Mouse (Mus musculus): Measurements from ENCODE around the gene Mrpl43. TPM values are rescaled to one million over a fixed set of nuclear protein-coding genes. Genes with fewer than 3 reads are reported as not detected.

Mrpl43 gene
- polyA plus RNA-seq, 1 experiment: 43.4 TPM

DNA sequence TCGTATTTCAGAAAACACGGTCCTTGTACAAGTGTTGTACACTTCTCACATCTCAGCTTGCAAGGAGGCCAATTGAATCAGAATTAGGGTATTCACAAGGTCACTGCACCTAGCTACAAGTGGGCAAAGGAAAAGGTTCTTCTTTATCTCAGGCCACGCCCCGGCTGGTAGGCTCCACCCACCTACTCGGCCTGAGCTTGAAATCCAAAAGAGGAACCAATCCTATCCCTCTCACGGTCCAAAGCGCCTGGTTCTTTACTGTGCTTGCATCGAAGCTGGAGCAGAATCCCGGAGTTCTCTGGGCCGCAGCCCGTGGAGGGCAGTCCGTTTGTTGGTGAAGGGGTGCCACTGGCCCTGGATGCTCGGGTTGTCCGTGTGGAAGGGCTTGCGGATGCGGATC lies 798 bp downstream of the Mrpl43 start, which contains the start of gene Twnk:
Gene Twnk (plus strand): TSS at position 220 of the 400 bp plus-strand sequence.
- Histone ChIP-seq H3K4me3 (ENCODE audit: control insufficient read depth, low read depth, low read length) (peak within 1 kb of the TSS; percentile 95), H3K36me3 (ENCODE audit: control insufficient read depth, insufficient read depth, low read length) (no peaks in the 10 kb centered on the region), H3K27me3 (ENCODE audit: control insufficient read depth, insufficient read depth, low read length) (no peaks in the 10 kb centered on the region), H3K27ac (ENCODE audit: control insufficient read depth, insufficient read depth, low read depth, low read length) (peak within 1 kb of the TSS; percentile 98), H3K4me1 (ENCODE audit: control insufficient read depth, insufficient read depth, low read length) (peaks cover 11% of the 10 kb centered on the region)
- TF ChIP-seq CTCF (IDR thresholded peaks at IDR 0.05; ENCODE audit: control insufficient read depth, insufficient read depth, insufficient replicate concordance, low read depth, low read length): no peak
- TF ChIP-seq POLR2A (IDR thresholded peaks at IDR 0.05; ENCODE audit: control insufficient read depth, low read depth, low read length): no peak

DNA sequence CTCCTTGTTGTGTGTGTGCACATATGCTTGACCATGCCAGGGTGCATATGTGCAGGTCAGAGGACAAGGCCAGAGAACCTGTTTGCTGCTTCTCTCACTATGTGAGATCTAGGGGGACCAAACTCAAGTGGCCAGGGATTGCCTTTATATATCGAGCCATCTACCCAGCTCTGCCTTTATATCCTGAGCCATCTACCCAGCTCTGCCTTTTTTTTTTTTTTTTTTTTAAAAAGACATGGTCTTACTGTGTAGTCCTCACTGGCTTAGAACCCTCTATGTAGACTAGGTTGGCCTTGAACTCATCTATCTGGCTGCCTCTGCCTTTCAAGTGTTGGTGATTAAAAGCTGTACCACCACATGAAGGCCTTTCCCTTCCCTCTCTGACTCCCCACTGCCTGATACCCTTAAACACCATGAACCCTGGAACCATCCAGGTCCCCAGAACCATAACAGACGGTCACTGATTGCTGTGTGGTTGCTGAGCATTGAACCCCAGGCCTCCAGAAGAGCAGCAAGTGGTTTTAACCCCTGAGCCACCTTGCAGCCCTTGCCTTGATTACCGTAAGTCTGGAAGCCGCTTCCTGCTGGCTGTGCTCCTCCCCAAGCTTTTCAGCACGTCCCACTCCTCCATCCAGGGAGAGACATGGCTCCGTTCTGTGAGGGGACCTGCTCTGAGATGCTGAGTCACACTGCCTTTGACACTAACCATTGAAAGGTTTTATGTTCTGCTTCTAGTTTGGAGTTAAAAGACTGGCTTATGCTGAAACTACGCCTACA lies 2.3 kb downstream of the Mrpl43 start:
- no peaks in the 10 kb centered on the region for H3K36me3 ChIP-seq (ENCODE audit: control insufficient read depth, insufficient read depth, low read length)
- TF ChIP-seq POLR2A (IDR thresholded peaks at IDR 0.05; ENCODE audit: control insufficient read depth, low read depth, low read length) (no peak), CTCF (IDR thresholded peaks at IDR 0.05; ENCODE audit: control insufficient read depth, insufficient read depth, insufficient replicate concordance, low read depth, low read length) (no peak)
- H3K4me3 ChIP-seq (ENCODE audit: control insufficient read depth, low read depth, low read length): no peak overlapping the region
- H3K27me3 ChIP-seq (ENCODE audit: control insufficient read depth, insufficient read depth, low read length): no peaks in the 10 kb centered on the region
- no peak overlapping the region for H3K27ac ChIP-seq (ENCODE audit: control insufficient read depth, insufficient read depth, low read depth, low read length)
- H3K4me1 ChIP-seq (ENCODE audit: control insufficient read depth, insufficient read depth, low read length): peaks cover 11% of the 10 kb centered on the region

GRCm38 (mm10) chr19:45002301-45002700 lies 3.9 kb downstream of the Mrpl43 start:
- no peak overlapping the region for H3K4me3 ChIP-seq (ENCODE audit: control insufficient read depth, low read depth, low read length)
- TF ChIP-seq CTCF (IDR thresholded peaks at IDR 0.05; ENCODE audit: control insufficient read depth, insufficient read depth, insufficient replicate concordance, low read depth, low read length): no peak
- no peak overlapping the region for H3K27ac ChIP-seq (ENCODE audit: control insufficient read depth, insufficient read depth, low read depth, low read length)
- H3K4me1 ChIP-seq (ENCODE audit: control insufficient read depth, insufficient read depth, low read length): peaks cover 5% of the 10 kb centered on the region
- H3K36me3 ChIP-seq (ENCODE audit: control insufficient read depth, insufficient read depth, low read length): no peaks in the 10 kb centered on the region
- H3K27me3 ChIP-seq (ENCODE audit: control insufficient read depth, insufficient read depth, low read length): no peaks in the 10 kb centered on the region

DNA sequence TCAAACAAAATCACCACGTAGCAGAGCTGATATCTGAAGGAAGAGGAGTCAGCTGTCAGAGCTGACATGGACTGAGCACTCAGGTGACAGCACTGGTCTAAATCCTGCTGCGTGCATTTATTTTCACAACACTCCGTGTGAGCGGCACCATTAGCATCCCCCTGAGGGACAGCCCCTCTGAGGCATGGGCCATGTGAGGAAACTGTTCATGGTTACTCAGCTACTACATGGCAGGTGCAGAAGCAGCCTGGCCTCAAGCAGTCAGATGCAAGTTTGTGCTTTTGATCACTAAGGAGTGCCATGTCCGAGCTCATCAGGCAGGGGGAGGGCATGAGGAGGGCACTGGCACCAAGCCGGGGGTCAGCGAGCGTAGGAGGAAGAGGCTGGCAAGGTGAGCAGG lies 6.6 kb downstream of the Mrpl43 start:
- H3K27ac ChIP-seq (ENCODE audit: control insufficient read depth, insufficient read depth, low read depth, low read length): no peak overlapping the region
- no peak overlapping the region for H3K4me3 ChIP-seq (ENCODE audit: control insufficient read depth, low read depth, low read length)
- H3K4me1 ChIP-seq (ENCODE audit: control insufficient read depth, insufficient read depth, low read length): no peaks in the 10 kb centered on the region
- no peaks in the 10 kb centered on the region for H3K36me3 ChIP-seq (ENCODE audit: control insufficient read depth, insufficient read depth, low read length)
- H3K27me3 ChIP-seq (ENCODE audit: control insufficient read depth, insufficient read depth, low read length): no peaks in the 10 kb centered on the region
- TF ChIP-seq POLR2A (IDR thresholded peaks at IDR 0.05; ENCODE audit: control insufficient read depth, low read depth, low read length) (no peak), CTCF (IDR thresholded peaks at IDR 0.05; ENCODE audit: control insufficient read depth, insufficient read depth, insufficient replicate concordance, low read depth, low read length) (no peak)

- H3K36me3 ChIP-seq (ENCODE audit: control insufficient read depth, insufficient read depth, low read length): no peaks in the 10 kb centered on the region
- no peak for TF ChIP-seq CTCF (IDR thresholded peaks at IDR 0.05; ENCODE audit: control insufficient read depth, insufficient read depth, insufficient replicate concordance, low read depth, low read length)
- no peak for TF ChIP-seq POLR2A (IDR thresholded peaks at IDR 0.05; ENCODE audit: control insufficient read depth, low read depth, low read length)
Observed at GRCm38 (mm10) chr19:44997786-44998185, 8.5 kb downstream of the Mrpl43 start.

DNA sequence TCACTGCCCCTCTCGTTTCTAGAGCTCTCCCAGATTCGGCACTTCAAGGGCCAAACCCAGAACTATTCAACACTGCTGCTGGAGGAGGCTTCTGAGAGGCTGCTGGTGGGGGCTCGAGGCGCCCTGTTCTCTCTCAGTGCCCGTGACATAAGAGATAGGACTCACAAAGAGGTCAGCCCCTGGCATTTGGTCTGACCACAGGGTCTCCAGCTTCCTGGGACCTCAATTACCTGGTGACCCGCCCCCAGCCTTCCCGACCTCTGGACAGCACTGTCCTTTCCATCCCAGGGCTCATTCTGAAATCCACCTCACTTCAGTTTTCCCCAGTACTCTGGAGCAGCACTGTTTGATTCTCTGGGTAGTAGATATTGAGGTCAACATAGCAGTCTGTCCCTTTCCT lies 13.5 kb downstream of the Mrpl43 start:
- Histone ChIP-seq H3K27ac (ENCODE audit: control insufficient read depth, insufficient read depth, low read depth, low read length) (no peak overlapping the region), H3K4me3 (ENCODE audit: control insufficient read depth, low read depth, low read length) (no peak overlapping the region), H3K4me1 (ENCODE audit: control insufficient read depth, insufficient read depth, low read length) (peaks cover 14% of the 10 kb centered on the region), H3K36me3 (ENCODE audit: control insufficient read depth, insufficient read depth, low read length) (no peaks in the 10 kb centered on the region), H3K27me3 (ENCODE audit: control insufficient read depth, insufficient read depth, low read length) (0 out of 2 replicates have a peak, but pooled peaks cover 2% of the 10 kb centered on the region)
- TF ChIP-seq CTCF (IDR thresholded peaks at IDR 0.05; ENCODE audit: control insufficient read depth, insufficient read depth, insufficient replicate concordance, low read depth, low read length) (no peak), POLR2A (IDR thresholded peaks at IDR 0.05; ENCODE audit: control insufficient read depth, low read depth, low read length) (no peak)

More at GRCm38 (mm10) chr19:44997786-44998185, 8.5 kb downstream of the Mrpl43 start:
- Histone ChIP-seq H3K27ac (ENCODE audit: control insufficient read depth, insufficient read depth, low read depth, low read length) (no peak overlapping the region), H3K27me3 (ENCODE audit: control insufficient read depth, insufficient read depth, low read length) (no peaks in the 10 kb centered on the region), H3K4me1 (ENCODE audit: control insufficient read depth, insufficient read depth, low read length) (no peaks in the 10 kb centered on the region), H3K4me3 (ENCODE audit: control insufficient read depth, low read depth, low read length) (no peak overlapping the region)

GRCm38 (mm10) chr19:44992246-44992645 lies 14.0 kb downstream of the Mrpl43 start:
- Histone ChIP-seq H3K27ac (ENCODE audit: control insufficient read depth, insufficient read depth, low read depth, low read length) (no peak overlapping the region), H3K4me3 (ENCODE audit: control insufficient read depth, low read depth, low read length) (no peak overlapping the region), H3K4me1 (ENCODE audit: control insufficient read depth, insufficient read depth, low read length) (peaks cover 14% of the 10 kb centered on the region), H3K27me3 (ENCODE audit: control insufficient read depth, insufficient read depth, low read length) (0 out of 2 replicates have a peak, but pooled peaks cover 2% of the 10 kb centered on the region), H3K36me3 (ENCODE audit: control insufficient read depth, insufficient read depth, low read length) (no peaks in the 10 kb centered on the region)
- TF ChIP-seq CTCF (IDR thresholded peaks at IDR 0.05; ENCODE audit: control insufficient read depth, insufficient read depth, insufficient replicate concordance, low read depth, low read length): no peak
- no peak for TF ChIP-seq POLR2A (IDR thresholded peaks at IDR 0.05; ENCODE audit: control insufficient read depth, low read depth, low read length)
